Mouse (Mus musculus): ENCODE results near the gene Glra1. TPM values are rescaled to one million over a fixed set of nuclear protein-coding genes. Genes with fewer than 3 reads are reported as not detected.

Gene Glra1
- total RNA-seq, 2 experiments from 2014 or later = not detected

- peak; percentile 61 for DNase-seq
Observed at GRCm38 (mm10) chr11:55518806-55519674, 89.0 kb downstream of the Glra1 start.

DNA sequence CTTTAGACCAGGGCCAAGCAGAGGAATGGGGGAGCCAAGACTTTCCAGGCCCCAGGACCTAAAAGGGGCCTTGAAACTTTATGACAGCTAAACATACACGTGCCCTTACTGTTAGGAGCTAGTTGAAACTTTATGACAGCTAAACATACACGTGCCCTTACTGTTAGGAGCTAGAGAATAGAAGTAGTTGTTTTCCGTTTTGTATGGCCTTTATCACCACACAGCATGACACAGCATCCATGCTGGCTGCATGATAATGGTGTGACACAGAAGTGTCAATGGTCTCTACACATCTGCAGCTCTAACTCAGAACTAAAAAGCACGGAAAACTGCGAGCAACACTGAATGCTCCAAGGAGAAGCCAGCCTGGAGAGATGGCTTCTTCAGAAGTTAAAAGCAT, 90.3 kb downstream of the Glra1 start:
- DNase-seq = no peak

DNA sequence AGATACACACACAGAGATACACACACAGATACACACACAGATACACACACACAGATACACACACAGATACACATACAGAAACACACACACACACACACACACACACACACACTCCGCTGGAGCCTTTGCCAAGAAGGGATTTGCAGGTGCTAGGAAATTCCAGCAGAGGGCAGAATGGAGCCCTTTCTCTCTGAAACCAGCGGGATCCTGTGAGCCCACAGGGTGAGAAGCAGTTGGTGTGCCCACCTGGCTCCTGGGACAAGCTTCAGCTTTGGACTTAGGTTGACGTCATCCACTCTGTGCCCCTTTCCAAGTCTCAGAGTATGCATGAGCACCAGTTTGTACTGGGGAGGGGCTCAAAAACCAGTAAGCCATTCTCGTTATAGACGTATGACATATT, 96.6 kb downstream of the Glra1 start:
- no peak for DNase-seq

GRCm38 (mm10) chr11:55505485-55505884, 102.5 kb downstream of the Glra1 start:
- no peak for DNase-seq

DNA sequence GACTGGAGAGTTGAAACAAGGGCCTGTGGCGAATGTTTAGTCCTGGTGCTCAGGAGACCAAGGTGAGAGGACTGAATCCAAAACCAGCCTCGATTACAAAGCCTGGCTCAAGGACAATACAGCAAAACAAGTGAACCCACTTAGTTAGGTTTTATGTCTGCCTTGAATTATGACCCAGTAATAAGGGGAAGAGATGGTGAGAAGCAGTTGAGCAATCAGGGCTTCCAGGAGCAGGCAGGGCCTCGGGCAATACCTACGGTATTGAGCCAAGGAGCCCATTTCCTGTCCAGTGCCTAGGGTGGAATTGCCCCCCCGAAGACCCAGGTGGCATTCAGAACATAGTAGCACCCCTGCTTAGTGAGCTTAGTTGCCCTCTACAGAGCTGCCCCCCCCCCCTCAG, 105.1 kb downstream of the Glra1 start:
- no peak for DNase-seq

GRCm38 (mm10) chr11:55501955-55502531, 106.0 kb downstream of the Glra1 start:
- peak; percentile 26 for DNase-seq

GRCm38 (mm10) chr11:55497885-55498284, 110.1 kb downstream of the Glra1 start:
- no peak for DNase-seq

- no peak for DNase-seq
Observed at GRCm38 (mm10) chr11:55496158-55496557, 111.8 kb downstream of the Glra1 start.

DNA sequence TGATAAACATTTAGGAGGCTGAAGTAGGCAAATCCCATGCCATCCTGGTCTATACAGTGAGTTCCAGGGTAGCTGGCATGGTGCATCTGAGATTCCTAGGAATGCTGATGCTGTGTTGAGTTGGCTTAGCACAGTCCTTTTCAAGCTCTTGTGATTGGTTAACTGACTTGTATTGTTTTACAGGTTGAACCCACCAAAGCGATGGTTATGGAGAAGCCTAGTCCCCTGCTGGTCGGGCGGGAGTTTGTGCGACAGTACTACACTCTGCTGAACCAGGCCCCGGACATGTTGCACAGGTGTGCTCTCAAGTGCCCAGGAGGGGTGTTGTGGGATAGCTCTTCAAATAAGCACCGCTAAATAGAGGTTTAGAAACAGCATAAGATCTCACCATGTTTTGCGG, 122.6 kb downstream of the Glra1 start:
- DNase-seq = no peak

GRCm38 (mm10) chr11:55473219-55473618, 134.8 kb downstream of the Glra1 start:
- DNase-seq = no peak

DNA sequence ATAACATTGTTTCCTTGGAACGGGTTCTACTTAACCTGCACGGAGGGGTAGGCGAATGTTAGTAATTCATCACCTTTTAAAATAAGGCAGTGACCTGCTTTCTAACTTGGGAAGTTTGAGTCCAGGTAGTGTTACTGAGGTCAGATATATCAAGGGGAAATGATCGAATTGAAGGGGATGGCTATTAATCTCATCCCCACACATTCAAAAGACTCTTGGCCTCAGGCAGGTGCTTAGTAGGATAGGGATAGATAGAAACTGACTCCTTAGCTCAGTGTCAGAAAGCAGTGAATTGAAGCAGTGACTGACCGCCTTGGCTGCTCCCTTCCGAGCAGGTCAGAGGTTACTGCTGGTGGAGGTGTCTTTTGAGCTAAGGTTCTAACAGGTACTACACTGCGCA, 136.5 kb downstream of the Glra1 start:
- DNase-seq = no peak

GRCm38 (mm10) chr11:55470761-55471160, 137.2 kb downstream of the Glra1 start:
- DNase-seq = no peak

GRCm38 (mm10) chr11:55469923-55470691, 137.9 kb downstream of the Glra1 start:
- peak; percentile 16 for DNase-seq

- peak; percentile 97 for DNase-seq
Observed at GRCm38 (mm10) chr11:55469048-55469843, 138.8 kb downstream of the Glra1 start, which contains the start of gene G3bp1. G3bp1 (plus strand) TSS chr11:55469685.

- DNase-seq = peak; percentile 47
Observed at GRCm38 (mm10) chr11:55468611-55469047, 139.4 kb downstream of the Glra1 start.

DNA sequence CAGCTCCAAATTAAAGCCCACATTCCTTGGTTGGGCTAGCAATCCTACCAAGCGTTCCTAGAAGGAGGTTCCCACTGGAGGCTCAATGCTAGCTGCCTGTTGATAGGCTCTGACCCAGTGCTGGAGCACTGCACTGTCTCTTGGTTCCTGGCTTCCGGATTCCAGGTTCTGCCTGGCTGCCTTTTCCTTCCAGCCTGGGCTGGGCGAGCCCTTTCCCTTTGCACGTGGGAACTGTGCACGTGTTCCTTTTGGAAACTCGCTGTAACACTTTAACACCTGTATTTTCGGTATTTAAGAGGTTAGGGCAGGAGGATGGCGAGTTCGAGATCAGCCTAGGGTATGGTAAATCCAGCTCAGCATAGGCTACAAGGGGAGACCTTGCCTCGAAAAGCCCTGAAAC, 140.0 kb downstream of the Glra1 start:
- DNase-seq = no peak

DNA sequence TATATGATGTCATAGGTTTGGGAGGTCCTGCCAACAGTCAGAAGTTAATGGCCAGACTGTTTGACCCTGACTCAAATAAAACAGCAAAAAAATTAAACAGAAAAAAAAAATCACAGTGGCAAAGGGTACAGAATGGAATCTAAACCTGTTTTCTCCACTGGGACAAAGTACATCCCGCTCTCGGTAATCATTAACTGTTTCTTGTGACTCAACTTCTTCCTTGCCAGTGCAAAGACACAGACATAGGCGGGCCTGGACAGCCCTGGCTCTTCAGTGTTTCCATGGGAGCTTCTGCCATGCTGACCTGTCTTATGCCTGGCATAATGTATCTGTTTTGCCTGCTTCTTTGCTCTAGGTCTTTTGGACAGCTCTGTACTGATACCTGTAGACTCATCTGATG, 142.8 kb downstream of the Glra1 start:
- DNase-seq = no peak

GRCm38 (mm10) chr11:55464707-55465106, 143.3 kb downstream of the Glra1 start:
- no peak for DNase-seq

Data from gastrocnemius, postnatal 10 days (tissue).